ENCODE assay signal across 19 mouse cellular contexts in genomic region chr2:73477501-73477900, GRCm38 (mm10). TPM values are rescaled to one million over a fixed set of nuclear protein-coding genes. Genes with fewer than 3 reads are reported as not detected.
DNase-seq lines count a peak whose midpoint lies in the region; ATAC-seq and TF ChIP-seq lines count a peak whose summit lies in the region.
"Had no signal": no experiment of that assay in that cellular context is flagged by ENCODE, and none has a peak within 500 bp of the region (broad histone marks: within the 10 kb centered on the region; RNA-seq: fewer than 3 reads in every experiment).

No protein-coding gene starts in this region.

- H3K9me3 ChIP-seq in embryonic facial prominence, embryonic 12.5 days = no peaks in the 10 kb centered on the region
- H3K9me3 ChIP-seq in embryonic facial prominence, embryonic 10.5 days = peaks cover 3% of the 10 kb centered on the region; the same call in 1 of the 2 replicates
- H3K9me3 ChIP-seq in embryonic facial prominence, embryonic 14.5 days (ENCODE audit: control insufficient read depth, low read length) = no peaks in the 10 kb centered on the region
- H3K9me3 ChIP-seq: forebrain, embryonic 13.5 days; heart, embryonic 15.5 days had no signal

- peak overlapping the region; percentile 60; the same call in 1 of the 2 replicates for H3K27ac ChIP-seq in embryonic facial prominence, embryonic 12.5 days
- no peak overlapping the region; the same call in 1 of the 2 replicates for H3K27ac ChIP-seq in embryonic facial prominence, embryonic 10.5 days (replicated peaks)
- peak overlapping the region; percentile 19; the same call in 1 of the 2 replicates for H3K27ac ChIP-seq in left cerebral cortex, adult 2 months
- H3K27ac ChIP-seq in bone marrow macrophage, adult 2 months (ENCODE audit: insufficient read depth, low read depth, low read length) = 0 out of 2 replicates have a peak overlapping the region, but pooled peaks have one; percentile 61
- H3K27ac ChIP-seq in embryonic facial prominence, embryonic 14.5 days (replicated peaks; ENCODE audit: low read depth, low read length) = 0 out of 2 replicates have a peak overlapping the region, but pooled peaks have one; percentile 40
- H3K27ac ChIP-seq: forebrain, embryonic 13.5 days; heart, adult 2 months; heart, embryonic 15.5 days; hindbrain, embryonic 10.5 days; hindbrain, embryonic 14.5 days had no signal

- TF ChIP-seq CTCF in left cerebral cortex, adult 2 months (IDR thresholded peaks at IDR 0.05) = no peak
- no peak for TF ChIP-seq CTCF in bone marrow macrophage, adult 2 months (IDR thresholded peaks at IDR 0.05; ENCODE audit: low read depth, low read length)

- no peak overlapping the region for H3K4me3 ChIP-seq in embryonic facial prominence, embryonic 12.5 days
- H3K4me3 ChIP-seq in embryonic facial prominence, embryonic 10.5 days = no peak overlapping the region
- H3K4me3 ChIP-seq in left cerebral cortex, adult 2 months = no peak overlapping the region
- no peak overlapping the region for H3K4me3 ChIP-seq in bone marrow macrophage, adult 2 months (ENCODE audit: insufficient read depth, low read length)
- no peak overlapping the region for H3K4me3 ChIP-seq in embryonic facial prominence, embryonic 14.5 days (ENCODE audit: low read depth, low read length)
- H3K4me3 ChIP-seq: forebrain, embryonic 13.5 days; heart, adult 2 months; heart, embryonic 15.5 days; hindbrain, embryonic 10.5 days had no signal

- no peak overlapping the region for H3K4me2 ChIP-seq in embryonic facial prominence, embryonic 12.5 days (replicated peaks)
- H3K4me2 ChIP-seq in embryonic facial prominence, embryonic 14.5 days (ENCODE audit: low read depth, low read length) = no peak overlapping the region
- H3K4me2 ChIP-seq: forebrain, embryonic 13.5 days; heart, embryonic 11.5 days; heart, embryonic 15.5 days; hindbrain, embryonic 14.5 days had no signal

- no peak for TF ChIP-seq POLR2A in bone marrow macrophage, adult 2 months (IDR thresholded peaks at IDR 0.05; ENCODE audit: borderline replicate concordance, low read depth, low read length)

- no peak overlapping the region for H3K9ac ChIP-seq in embryonic facial prominence, embryonic 12.5 days
- H3K9ac ChIP-seq in embryonic facial prominence, embryonic 14.5 days (ENCODE audit: low read depth, low read length) = no peak overlapping the region
- H3K9ac ChIP-seq: forebrain, embryonic 13.5 days; forebrain, postnatal 0 days; heart, embryonic 15.5 days; hindbrain, embryonic 14.5 days had no signal

- WGBS in embryonic facial prominence, embryonic 12.5 days = 73% methylated on average over 7 of the region's 7 CpGs
- WGBS in embryonic facial prominence, embryonic 10.5 days = 87% methylated on average over 7 of the region's 7 CpGs
- 81% methylated on average over 7 of the region's 7 CpGs for WGBS in embryonic facial prominence, embryonic 14.5 days

- no peak for DNase-seq in embryonic facial prominence, embryonic 10.5 days (ENCODE audit: low spot score)
- no peak for DNase-seq in left cerebral cortex, adult 2 months (ENCODE audit: extremely low spot score in 1 of 2, low spot score in 2 of 2)
- no peak for DNase-seq in left cerebral cortex, postnatal 25 days (ENCODE audit: low spot score in 2 of 2)
- no peak for DNase-seq in embryonic facial prominence, embryonic 14.5 days (ENCODE audit: low spot score)
- no peak for DNase-seq in adrenal gland, adult 18-20 months (ENCODE audit: low spot score in 2 of 2)
- DNase-seq: adrenal gland, postnatal 14 days; cerebellum, adult 18-20 months; cerebellum, postnatal 10 days; forebrain, postnatal 0 days; heart, adult 2 months had no signal

- peaks cover 4% of the 10 kb centered on the region; the same call in 1 of the 2 replicates for H3K36me3 ChIP-seq in embryonic facial prominence, embryonic 12.5 days
- H3K36me3 ChIP-seq in embryonic facial prominence, embryonic 10.5 days (replicated peaks) = peaks cover 35% of the 10 kb centered on the region
- 0 out of 2 replicates have a peak, but pooled peaks cover 6% of the 10 kb centered on the region for H3K36me3 ChIP-seq in embryonic facial prominence, embryonic 14.5 days (ENCODE audit: control insufficient read depth, insufficient read depth, low read length)
- H3K36me3 ChIP-seq: heart, embryonic 15.5 days had no signal

- H3K27me3 ChIP-seq in embryonic facial prominence, embryonic 12.5 days = no peaks in the 10 kb centered on the region
- no peaks in the 10 kb centered on the region for H3K27me3 ChIP-seq in embryonic facial prominence, embryonic 10.5 days (replicated peaks; ENCODE audit: low read depth, poor library complexity, severe bottlenecking)
- H3K27me3 ChIP-seq in embryonic facial prominence, embryonic 14.5 days (replicated peaks; ENCODE audit: control insufficient read depth, insufficient read depth, low read length) = no peaks in the 10 kb centered on the region
- H3K27me3 ChIP-seq: forebrain, embryonic 13.5 days; heart, embryonic 15.5 days had no signal

- no peak for ATAC-seq in embryonic facial prominence, embryonic 12.5 days (ENCODE audit: insufficient number of reproducible peaks, insufficient read depth, low FRiP score, low TSS enrichment)
- no peak for ATAC-seq in embryonic facial prominence, embryonic 14.5 days (ENCODE audit: low read depth)
- ATAC-seq in inflammation-experienced regulatory T-cells, adult 6 months = no peak
- ATAC-seq: forebrain, embryonic 13.5 days; forebrain, postnatal 0 days; intestine, embryonic 16.5 days had no signal

- peaks cover 17% of the 10 kb centered on the region for H3K4me1 ChIP-seq in embryonic facial prominence, embryonic 12.5 days
- peaks cover 27% of the 10 kb centered on the region for H3K4me1 ChIP-seq in embryonic facial prominence, embryonic 10.5 days
- peaks cover 49% of the 10 kb centered on the region for H3K4me1 ChIP-seq in bone marrow macrophage, adult 2 months (ENCODE audit: control insufficient read depth, insufficient read depth, low read length)
- H3K4me1 ChIP-seq in embryonic facial prominence, embryonic 14.5 days (ENCODE audit: control insufficient read depth, insufficient read depth, low read length) = peaks cover 20% of the 10 kb centered on the region; the same call in 1 of the 2 replicates
- H3K4me1 ChIP-seq: forebrain, embryonic 13.5 days; heart, embryonic 15.5 days had no signal

- intact Hi-C loops in left cerebral cortex, adult 2 months (cut with DNase I) = no loop called here
- intact Hi-C loops in left cerebral cortex, postnatal 25 days (cut with DNase I) = no loop called here

RNA-seq across cellular contexts. Expression of gene Wipf1, which starts 52.0 kb away (rescaled TPM):
- polyA plus RNA-seq in embryonic facial prominence, embryonic 12.5 days (2016; fragmentation: Nextera tagmentation; extraction: Ambion mirVana) = 14.1 and 14.5 TPM in 2 replicates
- polyA plus RNA-seq in embryonic facial prominence, embryonic 10.5 days (2016; fragmentation: Nextera tagmentation; extraction: Ambion mirVana) = 12.0 and 12.7 TPM in 2 replicates
- 1 to 10 TPM; 7.4 to 7.9 TPM for total RNA-seq in left cerebral cortex, adult 2 months (2021)
- total RNA-seq in left cerebral cortex, postnatal 25 days (2021) = 1 to 10 TPM; 7.0 to 8.4 TPM
- 114 and 143 TPM in 2 replicates for polyA plus RNA-seq in bone marrow macrophage, adult 2 months (2012; ENCODE audit: insufficient read depth, insufficient read length, missing spikeins)
- 21.5 and 23.5 TPM in 2 replicates for polyA plus RNA-seq in embryonic facial prominence, embryonic 14.5 days (2014; fragmentation: Nextera tagmentation; extraction: Ambion mirVana)
- 10 to 100 TPM; 14.6 to 16.3 TPM for total RNA-seq in adrenal gland, adult 18-20 months (2021)
- polyA plus RNA-seq in inflammation-experienced regulatory T-cells, adult 6 months (2017; shearing (Covaris generic)) = 100 to 1,000 TPM in 1 of 3 experiments, 10 to 100 TPM in 2; 61.5 to 101 (median 68.3) TPM
